Mouse (Mus musculus) heart, postnatal 0 days (tissue): Measurements from ENCODE around the gene Ntng2.

Source experiments
- CTCF ChIP-seq: IDR thresholded peaks from 2 replicates; pipeline ENCODE4 v1.5.1; 2016; ENCODE audit warnings: antibody characterized with exemption, control low read depth, low read depth
- EP300 ChIP-seq: IDR thresholded peaks from 2 replicates; pipeline ENCODE4 v1.6.1; 2016; ENCODE audit warnings: antibody characterized with exemption, low read depth

DNA sequence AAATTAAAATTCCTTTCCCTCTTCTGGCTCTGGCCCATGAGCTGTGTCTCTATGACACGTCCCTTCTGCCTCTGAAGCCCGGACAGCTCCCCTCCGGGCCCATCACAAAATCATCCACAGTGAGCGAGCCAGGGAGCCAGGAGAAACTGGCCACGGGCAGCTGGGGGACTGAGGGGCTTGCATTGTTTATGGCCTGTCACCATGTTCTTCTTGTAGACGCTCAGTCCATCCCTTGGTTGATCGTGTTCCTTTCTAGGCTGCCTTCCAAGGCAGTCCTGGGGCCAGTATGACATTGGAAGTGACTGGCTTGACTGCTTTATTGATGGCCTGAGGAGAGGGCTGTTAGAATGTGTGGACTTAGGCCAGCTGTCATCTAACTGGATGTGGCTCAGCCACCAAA lies 18.3 kb upstream of the Ntng2 start:
- TF ChIP-seq CTCF = no peak
- no peak for TF ChIP-seq EP300
